Mouse (Mus musculus): ENCODE data around the gene Gdf1. TPM values are rescaled to one million over a fixed set of nuclear protein-coding genes. Genes with fewer than 3 reads are reported as not detected.
A peak's percentile ranks its signal among the peaks of the same experiment; 100 is the strongest.

The Gdf1 gene
- polyA plus RNA-seq, 1 experiment from 2014 or later, result 2.9 TPM

DNA sequence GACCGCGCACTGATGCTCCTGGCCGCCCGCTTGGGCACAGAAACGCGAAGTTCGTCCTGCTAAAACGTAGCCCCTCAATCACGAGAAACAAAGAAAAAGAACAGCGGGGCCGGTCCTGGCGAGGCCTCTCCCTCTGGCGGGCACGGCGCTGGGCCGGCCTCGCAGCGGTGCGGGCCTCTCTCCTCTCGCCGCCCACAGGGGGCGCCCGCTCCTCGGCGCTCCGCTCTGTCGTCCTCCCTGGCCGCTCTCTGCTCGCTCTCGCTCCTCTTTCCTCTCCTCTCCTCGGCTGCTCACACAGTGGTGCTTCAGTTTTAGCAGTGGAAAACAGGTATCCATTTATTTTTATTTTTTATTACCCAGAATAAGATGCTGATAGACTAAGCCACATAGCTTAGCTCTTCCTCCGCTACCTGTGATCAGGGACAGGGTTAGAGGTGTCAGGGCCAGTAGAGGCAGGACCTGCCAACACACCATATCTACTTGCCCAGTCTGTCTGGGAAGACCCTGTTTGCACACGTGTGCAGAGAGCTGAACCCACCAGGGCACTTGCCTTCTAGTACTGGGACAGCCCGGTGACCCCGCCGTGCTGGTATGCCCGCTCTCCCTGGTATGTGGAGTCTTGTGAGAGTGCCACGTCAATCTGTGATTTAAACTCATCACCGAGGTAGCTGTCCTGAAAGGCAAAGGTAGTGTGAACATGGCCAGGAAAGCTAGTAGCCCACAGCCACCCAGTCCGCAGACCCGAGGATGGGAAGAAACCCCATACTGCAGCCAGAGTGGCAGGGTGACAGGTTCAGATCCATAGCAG is 2.7 kb downstream of the Gdf1 start:
- Histone ChIP-seq H3K9me3 (no peaks in the 10 kb centered on the region), H3K9ac (no peak overlapping the region), H3K36me3 (peaks cover 65% of the 10 kb centered on the region), H3K4me3 (no peak overlapping the region), H3K4me2 (0 out of 2 replicates have a peak overlapping the region, but pooled peaks have one; percentile 0), H3K27ac (0 out of 2 replicates have a peak overlapping the region, but pooled peaks have one; percentile 50), H3K4me1 (peaks cover 33% of the 10 kb centered on the region), H3K27me3 (0 out of 2 replicates have a peak, but pooled peaks cover 10% of the 10 kb centered on the region)
- peak; percentile 60; the same call in 1 of the 2 replicates for ATAC-seq (ENCODE audit: insufficient number of reproducible peaks, low FRiP score, low TSS enrichment, low read depth)
- 30% methylated on average over 38 of the region's 41 CpGs for WGBS

DNA sequence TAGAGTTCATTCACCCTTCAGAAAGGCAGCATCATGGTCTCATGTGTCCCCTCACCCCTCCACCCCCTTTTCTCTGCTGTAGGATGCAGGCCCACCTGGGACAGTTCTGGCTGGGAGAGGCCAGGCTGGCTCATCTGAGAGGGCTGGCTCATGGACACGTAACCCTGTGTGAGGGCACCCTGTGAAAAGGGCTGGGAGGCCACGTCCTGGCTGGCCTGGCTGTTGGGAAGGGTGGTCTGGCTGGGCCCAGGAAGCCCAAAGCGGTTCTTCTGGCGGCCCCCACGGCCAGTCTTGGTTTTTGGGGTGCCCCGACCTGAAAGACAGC is 3.2 kb downstream of the Gdf1 start:
- 95% methylated on average over 6 of the region's 6 CpGs for WGBS
- Histone ChIP-seq H3K4me3 (no peak overlapping the region), H3K27ac (no peak overlapping the region), H3K4me1 (peaks cover 33% of the 10 kb centered on the region), H3K9ac (no peak overlapping the region), H3K4me2 (no peak overlapping the region), H3K9me3 (no peaks in the 10 kb centered on the region), H3K27me3 (0 out of 2 replicates have a peak, but pooled peaks cover 10% of the 10 kb centered on the region), H3K36me3 (peaks cover 65% of the 10 kb centered on the region)
- ATAC-seq (ENCODE audit: insufficient number of reproducible peaks, low FRiP score, low TSS enrichment, low read depth), result no peak

DNA sequence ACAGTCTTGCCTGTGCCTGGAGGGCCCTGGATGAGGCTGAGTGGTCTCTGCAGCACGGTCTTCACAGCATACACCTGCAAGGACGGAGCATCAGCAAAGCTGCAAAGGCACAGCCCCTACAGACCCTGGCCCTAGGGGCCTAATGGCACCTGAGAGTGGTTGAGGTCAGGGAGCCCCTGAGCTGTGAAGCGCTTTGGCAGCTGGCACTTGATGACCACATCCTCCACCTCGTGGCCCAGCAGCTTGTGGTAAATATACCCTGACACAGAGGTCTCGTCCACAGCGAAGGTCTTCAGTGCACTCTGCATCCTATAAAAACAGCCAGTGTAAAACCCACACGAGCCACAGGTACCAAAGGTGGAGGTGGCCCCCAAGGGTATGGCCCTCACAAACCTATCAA is 9.3 kb downstream of the Gdf1 start:
- Histone ChIP-seq H3K4me2 (no peak overlapping the region), H3K4me3 (no peak overlapping the region), H3K9me3 (no peaks in the 10 kb centered on the region), H3K27me3 (no peaks in the 10 kb centered on the region), H3K27ac (no peak overlapping the region), H3K36me3 (peaks cover 100% of the 10 kb centered on the region), H3K4me1 (peaks cover 9% of the 10 kb centered on the region), H3K9ac (no peak overlapping the region)
- 89% methylated on average over 7 of the region's 7 CpGs for WGBS
- no peak for ATAC-seq (ENCODE audit: insufficient number of reproducible peaks, low FRiP score, low TSS enrichment, low read depth)

DNA sequence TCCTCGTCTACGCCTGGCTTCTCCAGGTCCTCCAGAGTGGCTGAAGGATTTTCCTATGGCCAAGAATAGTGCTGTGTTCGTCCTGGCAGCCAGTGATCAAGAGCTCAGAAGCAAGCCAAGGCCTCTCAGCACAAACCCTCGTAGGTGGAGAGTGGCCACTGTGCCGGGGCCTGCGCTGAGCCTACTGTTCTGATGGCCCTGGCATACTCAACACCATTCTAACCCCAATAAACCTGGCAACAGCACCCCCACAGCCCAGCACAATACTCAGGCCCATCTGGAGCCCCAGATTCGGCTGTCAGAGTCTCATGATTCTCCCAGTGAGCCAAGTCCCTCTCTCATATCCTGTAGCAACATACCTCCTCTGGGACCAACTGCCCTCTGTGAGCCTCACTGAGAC is 11.0 kb downstream of the Gdf1 start:
- peaks cover 16% of the 10 kb centered on the region for H3K4me1 ChIP-seq
- 94% methylated on average over 7 of the region's 7 CpGs for WGBS
- H3K36me3 ChIP-seq, result peaks cover 87% of the 10 kb centered on the region
- no peak overlapping the region for H3K27ac ChIP-seq
- no peak for ATAC-seq (ENCODE audit: insufficient number of reproducible peaks, low FRiP score, low TSS enrichment, low read depth)
- no peak overlapping the region for H3K4me2 ChIP-seq
- no peaks in the 10 kb centered on the region for H3K9me3 ChIP-seq
- no peak overlapping the region for H3K9ac ChIP-seq
- H3K4me3 ChIP-seq, result no peak overlapping the region
- H3K27me3 ChIP-seq, result no peaks in the 10 kb centered on the region

DNA sequence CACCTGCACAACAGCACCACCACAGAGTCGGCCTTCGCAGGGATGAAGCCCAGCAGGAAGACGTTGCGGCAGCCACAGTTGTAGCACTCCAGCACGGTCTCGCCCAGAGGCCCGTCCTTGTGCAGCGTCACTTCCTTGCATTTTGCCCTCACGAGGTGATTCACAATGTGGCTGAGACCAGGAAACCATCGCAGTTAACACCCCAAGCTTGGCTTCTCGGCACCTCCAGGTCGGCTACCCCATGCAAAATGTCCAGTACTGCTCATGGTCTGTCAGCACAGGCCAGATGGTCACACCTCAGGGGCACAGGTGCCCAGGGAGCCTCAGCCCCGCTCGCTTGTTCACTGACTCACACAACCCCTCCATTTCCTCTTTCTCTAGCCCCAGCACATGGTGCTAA is 12.4 kb downstream of the Gdf1 start:
- Histone ChIP-seq H3K27me3 (no peaks in the 10 kb centered on the region), H3K27ac (no peak overlapping the region), H3K36me3 (peaks cover 87% of the 10 kb centered on the region), H3K9ac (no peak overlapping the region), H3K4me2 (no peak overlapping the region), H3K9me3 (no peaks in the 10 kb centered on the region), H3K4me3 (no peak overlapping the region), H3K4me1 (peaks cover 21% of the 10 kb centered on the region)
- ATAC-seq (ENCODE audit: insufficient number of reproducible peaks, low FRiP score, low TSS enrichment, low read depth), result no peak
- 85% methylated on average over 14 of the region's 14 CpGs for WGBS

DNA sequence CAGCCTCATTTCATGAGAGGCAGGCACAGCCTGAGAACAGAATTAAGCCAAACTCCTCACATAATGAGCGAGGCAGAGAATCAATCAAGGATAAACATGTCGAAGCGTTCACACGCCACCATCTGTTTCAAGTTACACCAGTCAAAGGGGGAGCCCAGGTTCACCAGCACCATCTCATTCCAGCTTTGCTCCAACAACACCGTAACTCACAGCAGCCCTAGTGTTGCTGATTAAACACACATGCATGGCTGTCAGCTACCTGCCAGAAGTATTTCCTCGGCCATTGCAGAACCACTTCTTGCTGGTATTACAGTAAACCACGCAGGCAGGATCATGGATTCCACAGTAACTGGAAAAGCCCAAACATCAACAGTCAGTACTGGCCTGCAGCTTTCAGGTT is 13.5 kb downstream of the Gdf1 start:
- Histone ChIP-seq H3K27me3 (no peaks in the 10 kb centered on the region), H3K36me3 (peaks cover 82% of the 10 kb centered on the region), H3K27ac (no peak overlapping the region), H3K4me1 (peaks cover 24% of the 10 kb centered on the region), H3K4me3 (no peak overlapping the region), H3K9me3 (no peaks in the 10 kb centered on the region), H3K9ac (no peak overlapping the region), H3K4me2 (no peak overlapping the region)
- ATAC-seq (ENCODE audit: insufficient number of reproducible peaks, low FRiP score, low TSS enrichment, low read depth), result no peak
- 37% methylated on average over 7 of the region's 7 CpGs for WGBS

DNA sequence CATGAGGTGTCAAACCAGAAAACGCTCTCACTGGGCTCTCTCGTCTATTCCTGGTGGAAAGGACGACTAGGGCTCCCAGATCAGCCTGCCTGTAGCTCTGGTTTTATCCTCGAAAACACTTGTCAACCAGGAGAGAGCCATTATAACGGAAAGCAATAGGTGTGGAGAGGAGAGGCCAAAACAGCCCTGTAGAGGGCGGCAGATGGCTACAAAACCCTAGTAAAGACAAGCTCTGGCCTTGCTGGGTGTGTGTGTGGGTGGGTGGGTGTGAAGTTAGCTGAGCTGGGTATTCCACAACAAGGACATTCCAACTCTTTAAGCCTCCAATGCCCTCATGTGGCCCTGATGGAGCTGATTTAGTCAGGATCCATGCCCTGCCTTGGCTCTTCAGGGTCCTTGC is 14.1 kb downstream of the Gdf1 start:
- H3K27ac ChIP-seq, result no peak overlapping the region
- ATAC-seq (ENCODE audit: insufficient number of reproducible peaks, low FRiP score, low TSS enrichment, low read depth), result no peak
- no peak overlapping the region for H3K9ac ChIP-seq

DNA sequence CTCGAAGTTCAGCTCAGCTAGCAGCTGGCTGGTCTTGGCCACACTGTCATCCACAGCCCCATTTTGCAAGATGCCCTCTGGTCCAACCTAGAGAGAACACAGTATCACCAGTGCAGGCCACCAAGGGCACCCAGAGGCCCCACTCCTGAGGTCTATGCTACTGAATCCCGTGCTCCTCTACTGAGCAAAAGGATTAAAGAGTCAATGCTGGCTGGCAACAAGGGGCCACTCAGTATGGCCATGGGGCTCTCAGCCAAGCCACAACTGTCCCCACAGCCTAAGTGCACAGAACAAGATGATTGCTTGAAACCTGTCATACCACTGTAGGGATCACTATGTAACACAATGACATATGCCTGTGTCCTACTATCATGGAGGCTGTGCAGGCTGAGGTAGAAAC is 14.7 kb downstream of the Gdf1 start:
- ATAC-seq (ENCODE audit: insufficient number of reproducible peaks, low FRiP score, low TSS enrichment, low read depth), result no peak
- no peak overlapping the region for H3K4me2 ChIP-seq
- peaks cover 82% of the 10 kb centered on the region for H3K36me3 ChIP-seq
- no peak overlapping the region for H3K9ac ChIP-seq
- H3K27me3 ChIP-seq, result no peaks in the 10 kb centered on the region
- 85% methylated on average over 2 of the region's 2 CpGs for WGBS
- H3K27ac ChIP-seq, result no peak overlapping the region; the same call in 1 of the 2 replicates
- H3K9me3 ChIP-seq, result no peaks in the 10 kb centered on the region
- peaks cover 36% of the 10 kb centered on the region for H3K4me1 ChIP-seq
- no peak overlapping the region for H3K4me3 ChIP-seq

More for the DNA sequence above, 14.1 kb downstream of the Gdf1 start:
- Histone ChIP-seq H3K9me3 (no peaks in the 10 kb centered on the region), H3K4me2 (no peak overlapping the region), H3K4me1 (peaks cover 30% of the 10 kb centered on the region), H3K4me3 (no peak overlapping the region), H3K36me3 (peaks cover 82% of the 10 kb centered on the region), H3K27me3 (no peaks in the 10 kb centered on the region)
- 45% methylated on average over 6 of the region's 6 CpGs for WGBS

DNA sequence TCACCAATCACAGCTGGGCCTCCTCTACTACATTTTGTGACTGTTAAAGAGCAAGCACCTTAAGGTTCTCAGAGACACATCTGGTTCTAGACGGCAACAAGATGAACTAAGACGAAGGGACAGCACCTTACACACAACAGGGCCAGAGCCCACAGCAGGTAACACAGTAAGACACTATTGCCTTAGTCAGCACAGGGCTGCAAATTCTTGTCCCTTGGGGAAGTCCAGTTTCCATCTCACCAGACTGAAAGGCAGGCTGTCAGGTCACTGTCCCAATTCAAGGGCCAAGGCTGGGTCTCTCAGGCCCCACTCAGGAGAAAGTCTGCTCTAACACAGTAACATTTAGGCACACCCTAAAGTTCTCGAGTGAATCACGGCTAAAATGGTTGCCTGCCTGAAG is 17.8 kb downstream of the Gdf1 start:
- Histone ChIP-seq H3K4me2 (no peak overlapping the region), H3K4me1 (peaks cover 66% of the 10 kb centered on the region), H3K36me3 (peaks cover 55% of the 10 kb centered on the region), H3K27ac (no peak overlapping the region), H3K9ac (no peak overlapping the region), H3K9me3 (no peaks in the 10 kb centered on the region), H3K4me3 (no peak overlapping the region), H3K27me3 (no peaks in the 10 kb centered on the region)
- WGBS, result 73% methylated on average over 4 of the region's 4 CpGs
- no peak for ATAC-seq (ENCODE audit: insufficient number of reproducible peaks, low FRiP score, low TSS enrichment, low read depth)

DNA sequence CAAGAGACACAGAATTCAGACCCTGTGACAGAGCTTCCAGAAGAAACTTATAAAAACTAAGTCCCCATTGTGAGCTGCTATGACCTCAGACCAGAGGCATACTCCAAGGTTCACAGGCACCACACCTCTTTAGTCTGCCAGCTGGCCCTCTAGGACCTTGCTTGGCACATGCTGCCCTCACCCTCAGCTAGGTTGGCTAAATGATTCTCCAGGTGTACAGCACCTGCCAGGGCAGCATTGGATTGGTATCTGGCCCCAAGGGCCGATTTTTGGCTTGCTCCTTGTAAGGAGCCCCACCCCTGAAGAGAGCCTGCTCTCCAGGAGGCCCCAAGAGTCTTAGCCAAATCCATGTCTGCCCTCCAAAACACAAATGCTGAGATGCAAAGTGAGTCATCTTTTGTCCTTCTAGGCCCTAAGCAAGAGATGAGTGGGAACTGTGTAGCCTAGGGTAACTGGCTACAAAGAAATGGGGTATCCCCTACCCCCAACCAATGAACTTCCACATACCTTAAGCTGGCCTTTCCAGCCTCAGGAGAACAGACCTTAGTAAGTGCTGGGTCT is 18.3 kb downstream of the Gdf1 start:
- peaks cover 64% of the 10 kb centered on the region for H3K4me1 ChIP-seq
- no peak overlapping the region for H3K4me3 ChIP-seq
- H3K36me3 ChIP-seq, result peaks cover 50% of the 10 kb centered on the region
- ATAC-seq (ENCODE audit: insufficient number of reproducible peaks, low FRiP score, low TSS enrichment, low read depth), result no peak
- no peaks in the 10 kb centered on the region for H3K9me3 ChIP-seq
- H3K27me3 ChIP-seq, result no peaks in the 10 kb centered on the region
- WGBS, result 79% methylated on average over 1 of the region's 1 CpGs
- H3K27ac ChIP-seq, result no peak overlapping the region
- H3K9ac ChIP-seq, result no peak overlapping the region
- H3K4me2 ChIP-seq, result no peak overlapping the region

DNA sequence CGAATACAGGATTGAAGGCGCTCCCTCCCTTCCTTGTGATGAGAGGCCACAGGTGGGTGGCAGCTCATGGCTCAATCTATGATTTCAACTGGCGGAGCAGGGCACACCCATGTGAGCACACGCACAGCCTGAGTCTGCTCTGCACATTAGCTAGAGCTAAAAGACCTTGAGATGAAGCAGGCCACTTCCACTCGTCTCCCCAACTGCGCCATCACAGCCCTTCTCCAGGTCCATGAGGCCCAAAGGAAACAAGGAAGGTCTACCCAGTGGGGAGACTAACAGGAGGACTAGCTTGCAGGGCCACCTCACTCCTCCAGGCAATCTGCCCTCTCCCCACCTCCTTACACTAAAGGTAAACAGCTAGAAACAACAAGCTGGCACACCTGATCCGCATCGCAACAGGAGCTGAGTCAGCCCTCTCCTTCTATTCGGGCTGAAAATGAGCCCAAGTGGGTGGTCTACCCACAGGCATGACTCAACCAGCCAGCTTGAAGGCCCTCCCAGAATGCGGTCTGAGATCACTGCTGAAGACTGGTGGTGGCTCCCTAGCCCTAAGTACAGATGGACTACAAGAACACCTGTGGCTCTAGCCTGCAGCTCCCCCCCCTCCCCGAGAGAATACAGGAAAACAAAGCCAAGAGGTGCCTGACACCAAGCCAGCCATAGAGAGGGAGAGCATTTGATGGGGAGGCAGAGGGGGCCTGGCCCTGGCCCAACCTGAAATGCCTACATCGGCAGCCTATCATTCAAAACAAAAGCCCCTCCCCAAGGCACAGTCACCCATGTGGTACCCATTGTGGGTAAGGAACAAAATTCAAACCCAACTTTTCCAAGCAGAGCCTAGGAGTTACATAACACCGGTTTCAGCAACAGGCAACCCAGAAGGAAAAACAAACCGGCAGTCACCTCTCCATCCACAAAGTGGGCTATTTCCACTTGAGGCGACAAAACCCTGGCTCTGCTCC is 21.7 kb downstream of the Gdf1 start:
- Histone ChIP-seq H3K4me1 (peaks cover 59% of the 10 kb centered on the region), H3K9ac (peak overlapping the region; percentile 98), H3K9me3 (no peaks in the 10 kb centered on the region), H3K27me3 (no peaks in the 10 kb centered on the region), H3K36me3 (peaks cover 29% of the 10 kb centered on the region), H3K27ac (peak overlapping the region; percentile 75), H3K4me2 (peak overlapping the region; percentile 90), H3K4me3 (peak overlapping the region; percentile 98)
- no peak for ATAC-seq (ENCODE audit: insufficient number of reproducible peaks, low FRiP score, low TSS enrichment, low read depth)
- WGBS, result 32% methylated on average over 15 of the region's 15 CpGs

DNA sequence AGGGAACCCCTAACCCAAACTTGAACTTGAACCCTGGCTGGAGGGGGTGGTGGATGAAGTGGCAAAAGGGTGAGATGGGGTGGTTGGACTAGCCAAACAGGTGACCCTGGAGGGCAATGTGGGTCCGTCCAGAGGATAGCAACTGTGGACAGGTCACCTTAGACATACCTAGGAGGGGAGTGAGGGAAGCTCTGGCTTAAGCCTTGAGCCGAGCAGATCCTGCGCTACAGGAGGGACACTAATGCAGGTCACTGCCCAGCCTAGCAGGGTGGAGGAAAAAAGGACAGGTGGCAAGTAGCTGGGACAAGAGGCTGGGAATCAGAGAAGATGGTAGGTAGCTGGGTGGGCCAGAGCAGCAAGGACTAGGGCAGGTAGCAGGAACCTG is 22.4 kb downstream of the Gdf1 start:
- peaks cover 23% of the 10 kb centered on the region for H3K36me3 ChIP-seq
- H3K9me3 ChIP-seq, result no peaks in the 10 kb centered on the region
- H3K4me1 ChIP-seq, result peaks cover 57% of the 10 kb centered on the region
- H3K27ac ChIP-seq, result no peak overlapping the region
- 21% methylated on average over 3 of the region's 3 CpGs for WGBS
- H3K4me3 ChIP-seq, result peak overlapping the region; percentile 98
- no peaks in the 10 kb centered on the region for H3K27me3 ChIP-seq
- no peak for ATAC-seq (ENCODE audit: insufficient number of reproducible peaks, low FRiP score, low TSS enrichment, low read depth)
- H3K9ac ChIP-seq, result peak overlapping the region; percentile 98
- H3K4me2 ChIP-seq, result peak overlapping the region; percentile 90

Measured in limb, embryonic 15.5 days (tissue).